Mouse (Mus musculus) midbrain, embryonic 14.5 days (tissue): ENCODE results near the gene Slc30a4. TPM values are rescaled to one million over a fixed set of nuclear protein-coding genes. Genes with fewer than 3 reads are reported as not detected.

ENCODE experiments used
- ATAC-seq: fragments of 200-750 bp; cut with Nextera tagmentation; 2 replicates; pipeline ENCODE4 v1.8.0; 2017; ENCODE audit warnings: moderate number of reproducible peaks, moderate library complexity; ENCODE audit not compliant: low FRiP score, low TSS enrichment
- DNase-seq: peaks from one replicate; pipeline ENCODE4 v3.0.0-alpha.2; 2015
- H3K27ac ChIP-seq: fragments of 300-500 bp; sonication (generic); replicated peaks from 2 replicates; pipeline ENCODE4 v1.5.1; 2014; ENCODE audit warnings: mild to moderate bottlenecking, low read depth, low read length, moderate library complexity
- H3K27me3 ChIP-seq: fragments of 300-500 bp; sonication (generic); 2 replicates; pipeline ENCODE4 v1.6.1; 2014; ENCODE audit warnings: low read length, control low read depth, mixed read lengths; ENCODE audit not compliant: control insufficient read depth, insufficient read depth
- H3K36me3 ChIP-seq: fragments of 300-500 bp; sonication (generic); 2 replicates; pipeline ENCODE4 v1.6.1; 2014; ENCODE audit warnings: low read length, control low read depth; ENCODE audit not compliant: control insufficient read depth, insufficient read depth
- H3K4me1 ChIP-seq: fragments of 300-500 bp; sonication (generic); 2 replicates; pipeline ENCODE4 v1.6.1; 2014; ENCODE audit warnings: mild to moderate bottlenecking, antibody characterized with exemption, low read length, control low read depth; ENCODE audit not compliant: control insufficient read depth, insufficient read depth
- H3K4me2 ChIP-seq: fragments of 300-500 bp; sonication (generic); 2 replicates; pipeline ENCODE4 v1.6.1; 2014; ENCODE audit warnings: mild to moderate bottlenecking, low read length, moderate library complexity
- H3K4me3 ChIP-seq: fragments of 300-500 bp; sonication (generic); replicated peaks from 2 replicates; pipeline ENCODE4 v1.5.1; 2014; ENCODE audit warnings: low read depth, low read length
- H3K9ac ChIP-seq: fragments of 300-500 bp; sonication (generic); replicated peaks from 2 replicates; pipeline ENCODE4 v1.6.1; 2014; ENCODE audit warnings: mild to moderate bottlenecking, low read length, moderate library complexity
- H3K9me3 ChIP-seq: fragments of 300-500 bp; sonication (generic); 2 replicates; pipeline ENCODE4 v1.6.1; 2016; ENCODE audit warnings: low read length, control low read depth, mixed read lengths; ENCODE audit not compliant: control insufficient read depth
- WGBS: fragments of 180-500 bp; shearing (Covaris S2); extraction: QIAGEN DNeasy Blood & Tissue Kit; methylation state at CpG from one replicate; pipeline ENCODE4 v1.1.7; 2014; 5-methylcytosine and 5-hydroxymethylcytosine counted together
- microRNA counts: library from miRNA; unstranded; fragments of <30 nt; microRNA quantifications from one replicate; lab custom pipeline; 2016
- microRNA-seq: library from miRNA; unstranded; fragments of <30 nt; microRNA quantifications from one replicate; pipeline ENCODE4, GENCODE M21; 2016
- polyA plus RNA-seq: library from polyadenylated mRNA; unstranded; fragments of >200 nt; fragmentation: Nextera tagmentation; extraction: Ambion mirVana; gene quantifications from 2 replicates; pipeline ENCODE4 v1.2.1, GENCODE M21; 2014

Gene Slc30a4
- polyA plus RNA-seq, 1 experiment from 2014 or later = 11.1 TPM

GRCm38 (mm10) chr2:122638029-122638428 lies 64.4 kb downstream of the Slc30a4 start:
- Histone ChIP-seq H3K9me3 (no peaks in the 10 kb centered on the region), H3K4me1 (no peaks in the 10 kb centered on the region; the same call in 1 of the 2 replicates), H3K4me3 (peak overlapping the region; percentile 38), H3K4me2 (peak overlapping the region; percentile 69), H3K36me3 (peaks cover 12% of the 10 kb centered on the region), H3K27ac (no peak overlapping the region), H3K9ac (peak overlapping the region; percentile 39; the same call in 1 of the 2 replicates), H3K27me3 (peaks cover 9% of the 10 kb centered on the region; the same call in 1 of the 2 replicates)
- no peak for DNase-seq
- WGBS = 30% methylated on average over 12 of the region's 12 CpGs
- no peak for ATAC-seq

DNA sequence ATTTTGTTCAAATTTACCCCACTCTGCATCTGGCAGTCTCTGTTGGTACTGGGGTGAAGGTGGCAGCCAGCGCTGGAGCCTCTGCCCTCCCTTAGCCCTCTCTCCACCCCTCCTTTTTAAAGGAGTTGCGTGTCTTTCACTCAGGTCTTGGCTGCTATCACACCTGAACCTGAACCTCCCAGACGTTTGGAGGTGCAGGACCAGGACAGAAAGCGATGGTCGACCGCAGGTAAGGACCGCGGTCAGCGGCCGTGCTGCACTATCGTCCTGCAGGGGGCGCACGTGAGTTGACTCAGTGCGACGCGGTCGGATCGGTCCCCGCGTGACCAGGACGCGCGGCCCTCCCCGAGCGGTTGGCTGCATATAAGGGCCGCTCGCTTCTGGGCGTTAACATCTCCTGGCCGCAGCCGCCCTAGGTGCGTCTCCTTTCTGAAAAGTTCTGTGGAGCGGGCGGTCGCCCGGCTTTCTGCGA lies 64.9 kb downstream of the Slc30a4 start:
- Histone ChIP-seq H3K9me3 (no peaks in the 10 kb centered on the region), H3K9ac (peak overlapping the region; percentile 39; the same call in 1 of the 2 replicates), H3K4me2 (peak overlapping the region; percentile 69), H3K36me3 (peaks cover 17% of the 10 kb centered on the region), H3K27ac (no peak overlapping the region), H3K4me3 (peak overlapping the region; percentile 38), H3K4me1 (no peaks in the 10 kb centered on the region; the same call in none of the 2 replicates), H3K27me3 (peaks cover 9% of the 10 kb centered on the region; the same call in 1 of the 2 replicates)
- peak; percentile 50; the same call in 1 of the 2 replicates for ATAC-seq
- peak; percentile 86 for DNase-seq
- WGBS = 1% methylated on average over 36 of the region's 36 CpGs

DNA sequence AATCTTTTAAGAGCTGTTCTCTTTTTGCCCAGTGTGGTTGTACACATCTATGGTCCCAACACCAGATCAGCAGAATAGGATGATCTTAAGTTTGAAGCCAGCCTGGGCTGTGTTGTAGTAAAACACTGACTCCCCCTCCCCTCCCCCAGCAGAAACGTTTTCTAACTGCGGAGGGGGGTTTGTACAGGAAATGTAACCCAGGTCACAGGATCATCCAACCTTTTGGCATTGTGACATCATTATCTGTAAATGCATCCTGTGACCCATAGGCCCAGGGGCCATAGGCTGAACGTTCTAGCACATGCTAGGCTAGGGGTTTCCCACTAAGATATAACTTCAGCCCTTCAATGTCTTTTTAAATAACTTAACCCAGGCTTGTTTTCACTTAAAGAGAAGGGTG lies 65.8 kb downstream of the Slc30a4 start, which contains the start of gene AA467197:
TSS of gene AA467197 (plus strand) at position 301 of the 400 bp plus-strand sequence.
- ATAC-seq (no peak), DNase-seq (no peak)
- Histone ChIP-seq H3K27me3 (peaks cover 9% of the 10 kb centered on the region; the same call in 1 of the 2 replicates), H3K36me3 (peaks cover 18% of the 10 kb centered on the region), H3K4me2 (peak within 1 kb of the TSS; percentile 69), H3K27ac (no peak within 1 kb of the TSS), H3K4me1 (peaks cover 8% of the 10 kb centered on the region), H3K9me3 (no peaks in the 10 kb centered on the region), H3K9ac (peak within 1 kb of the TSS; percentile 39; the same call in 1 of the 2 replicates), H3K4me3 (peak within 1 kb of the TSS; percentile 38)
- 74% methylated on average over 3 of the region's 3 CpGs for WGBS

MicroRNAs encoded within 50 kb of the gene (microRNA counts, 519-probe panel; counts per million panel counts)
- microRNA mmu-miR-147 (lab: Ali Mortazavi, UCI) = not detected

Small RNA genes lying within 50 kb of the gene (microRNA-seq; reads per million reads assigned to microRNA genes)
- 10.1 reads per million, percentile 34 among the genes with 10 or more reads in this experiment for gene Mir147

Other genes starting within 250 kb of the Slc30a4 start
- gene Gm14085, start 217.7 kb downstream of the Slc30a4 start, polyA plus RNA-seq = not detected in 2 replicates
- 27.8 and 39.6 TPM in 2 replicates for gene Gatm, start 91.4 kb downstream of the Slc30a4 start, polyA plus RNA-seq
- gene AA467197, start 65.7 kb downstream of the Slc30a4 start, polyA plus RNA-seq = 0.32 and 0.76 TPM in 2 replicates
- 77.1 and 93.9 TPM in 2 replicates for gene Bloc1s6, start 35.8 kb upstream of the Slc30a4 start, polyA plus RNA-seq
- 1.1 and 2.1 TPM in 2 replicates for gene Sqor, start 62.6 kb upstream of the Slc30a4 start, polyA plus RNA-seq